Mouse (Mus musculus): ENCODE results near the gene Saa2. TPM values are rescaled to one million over a fixed set of nuclear protein-coding genes. Genes with fewer than 3 reads are reported as not detected.
"Not testable (repeated sequence)": the region's sequence is repeated elsewhere in the genome, so short reads cannot be mapped to it uniquely, and the experiment has no call there.

Saa2 gene
- not detected for polyA plus RNA-seq (2017; shearing (Covaris generic))

DNA sequence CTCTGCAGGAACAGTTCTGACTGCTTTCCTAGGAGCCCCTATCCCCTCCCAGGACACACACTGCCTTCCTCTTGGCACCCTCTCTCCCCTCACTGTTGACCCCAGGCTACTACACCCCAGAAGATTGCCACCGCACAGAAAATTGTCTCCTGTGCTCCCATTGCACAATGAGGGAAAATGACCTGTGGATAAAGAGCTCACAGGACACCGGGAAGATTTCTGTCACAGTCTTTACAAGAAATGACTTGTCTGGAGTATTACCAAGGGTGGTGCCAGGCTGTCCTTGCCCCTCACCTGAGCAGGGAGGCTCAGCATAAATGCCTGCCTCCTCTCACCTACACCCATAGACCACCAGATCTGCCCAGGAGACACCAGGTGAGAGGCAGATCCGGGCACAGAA is at the start of gene Saa2:
Gene Saa2 (plus strand): TSS at position 301 of the 400 bp plus-strand sequence.
- no peak for ATAC-seq

DNA sequence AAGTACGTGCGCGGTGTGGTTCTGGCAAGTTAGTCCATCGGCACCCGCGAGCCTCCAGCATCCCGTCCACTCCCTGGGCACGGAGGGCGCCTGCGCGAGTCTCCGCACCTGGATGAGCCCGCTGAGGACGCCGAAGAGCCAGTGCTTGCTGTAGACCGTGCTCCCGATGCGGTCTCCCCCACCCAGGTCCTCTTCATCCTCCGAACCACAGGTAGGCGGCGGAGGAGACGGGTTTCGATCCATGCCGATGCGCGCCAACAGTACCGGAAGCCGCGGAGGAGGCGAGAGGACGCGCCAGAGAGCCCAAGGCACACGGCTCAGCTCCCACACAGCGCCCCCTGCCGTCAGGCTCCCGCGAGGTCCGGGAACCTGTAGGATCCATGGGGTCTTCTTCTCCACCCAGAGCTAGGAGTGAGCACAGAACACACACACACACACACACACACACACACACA is 41.2 kb upstream of the Saa2 start, which contains the start of gene Saal1:
Gene Saal1 (minus strand): TSS at position 291 of the 455 bp plus-strand sequence.
- ATAC-seq, result peak; percentile 97

DNA sequence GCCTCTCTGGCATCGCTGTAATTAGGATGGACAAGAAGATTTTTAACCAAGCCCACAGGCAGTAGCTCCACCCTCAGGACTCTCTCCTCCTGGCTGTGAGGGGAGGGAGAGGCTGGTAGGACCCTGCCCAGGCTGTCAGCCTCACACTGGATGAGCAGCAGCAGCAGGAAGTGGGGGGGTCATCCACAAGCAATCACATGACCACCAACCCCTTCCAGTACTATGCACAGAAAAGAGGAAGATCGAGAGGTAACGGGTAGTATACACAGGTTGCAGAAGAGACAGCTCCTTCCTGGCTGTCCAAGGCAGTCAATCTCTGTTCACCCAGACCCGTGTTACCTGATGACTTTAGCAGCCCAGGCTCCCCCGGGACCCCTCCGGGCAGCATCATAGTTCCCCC is 39.3 kb upstream of the Saa2 start:
- ATAC-seq, result no peak

DNA sequence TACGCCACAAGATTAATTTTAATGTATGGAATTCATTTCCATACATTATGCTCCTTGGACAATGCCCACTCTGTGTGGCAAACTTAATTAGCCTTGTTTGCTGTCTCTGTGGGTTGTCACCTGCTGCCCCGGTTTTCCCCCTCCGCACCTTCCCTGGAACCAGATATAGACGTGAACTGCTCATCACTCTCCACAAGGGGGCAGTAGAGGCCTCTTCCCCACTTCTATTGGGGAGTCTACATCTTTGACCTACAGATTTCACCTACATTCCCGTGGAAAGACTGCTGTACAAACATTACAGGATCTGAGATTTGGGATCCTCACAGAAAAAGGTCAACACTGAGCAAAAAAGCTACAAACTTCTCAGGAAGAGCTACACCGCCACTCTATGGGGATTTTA is 37.1 kb upstream of the Saa2 start:
- peak; percentile 47 for ATAC-seq

DNA sequence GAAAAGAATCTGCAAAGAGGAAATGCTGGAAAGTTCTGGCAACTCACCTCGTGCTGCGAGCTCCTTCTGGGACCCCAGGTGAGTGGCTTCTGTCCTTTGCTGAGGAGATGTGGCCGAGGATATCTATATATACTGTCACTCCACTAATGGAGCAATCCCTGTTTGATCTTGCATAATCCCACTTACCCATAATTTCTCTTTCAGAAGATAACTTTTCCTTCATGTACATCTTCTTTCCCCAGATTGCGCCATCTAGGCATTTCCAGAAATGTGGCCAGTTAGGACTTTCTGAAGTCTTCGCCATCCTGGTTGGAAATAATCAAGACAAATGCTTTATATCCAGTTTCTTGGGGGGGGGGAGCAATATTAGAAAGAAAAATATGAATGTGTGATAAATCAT is 36.0 kb upstream of the Saa2 start, which contains the start of gene Saa3:
Gene Saa3 (minus strand): TSS at position 101 of the 400 bp plus-strand sequence.
- no peak for ATAC-seq

DNA sequence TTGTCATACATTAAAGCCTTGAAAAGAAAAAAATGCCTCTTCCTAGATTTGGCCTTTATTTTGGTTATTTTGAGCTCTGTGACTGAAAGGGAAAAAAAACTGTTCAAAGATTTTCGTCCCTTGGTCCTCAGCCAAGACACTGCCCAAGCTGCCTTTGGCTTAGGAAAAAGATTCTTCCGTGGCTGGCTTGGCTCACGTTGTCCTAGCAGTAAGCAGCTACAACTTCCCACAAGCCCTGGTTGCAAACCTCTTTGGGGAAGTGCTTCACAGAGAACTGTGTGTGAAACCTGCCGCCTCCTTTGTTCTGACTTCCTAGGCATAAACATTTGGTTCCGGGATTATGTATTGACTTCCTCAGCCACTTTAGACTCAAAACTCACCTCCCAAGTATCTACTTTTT is 34.7 kb upstream of the Saa2 start:
- ATAC-seq, result no peak

DNA sequence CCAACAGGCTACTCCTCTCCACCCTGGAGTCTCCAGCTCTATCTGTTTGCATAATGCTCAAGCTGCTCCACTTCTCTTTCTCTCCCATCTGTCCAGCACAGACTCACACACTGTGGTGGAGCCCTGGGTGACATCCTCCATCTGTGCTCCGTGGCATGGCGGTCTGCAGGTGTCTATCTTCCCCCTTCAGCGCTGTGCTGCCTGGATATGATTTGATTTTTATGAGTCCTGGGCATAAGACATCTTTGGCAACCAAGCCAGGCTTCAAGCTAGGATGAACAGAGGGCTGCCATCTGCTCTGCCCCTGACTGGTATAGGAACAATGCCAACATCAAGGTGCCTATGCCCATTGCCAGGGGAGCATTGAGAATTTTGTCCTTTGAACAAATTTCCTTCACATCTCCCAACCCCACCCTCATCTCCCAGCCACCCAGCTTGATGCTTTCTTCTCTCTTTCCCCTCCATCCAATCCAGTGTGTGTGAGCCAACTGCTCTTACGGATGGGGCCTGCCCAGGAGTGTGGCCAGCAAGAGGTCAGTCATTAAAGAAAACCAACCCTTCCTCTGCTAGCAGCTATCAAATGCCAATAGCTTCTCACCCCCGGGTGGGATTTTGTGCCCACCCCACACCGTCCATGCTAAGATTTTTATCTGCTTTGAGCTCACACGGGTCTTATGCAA is 32.9 kb upstream of the Saa2 start:
- no peak for ATAC-seq

DNA sequence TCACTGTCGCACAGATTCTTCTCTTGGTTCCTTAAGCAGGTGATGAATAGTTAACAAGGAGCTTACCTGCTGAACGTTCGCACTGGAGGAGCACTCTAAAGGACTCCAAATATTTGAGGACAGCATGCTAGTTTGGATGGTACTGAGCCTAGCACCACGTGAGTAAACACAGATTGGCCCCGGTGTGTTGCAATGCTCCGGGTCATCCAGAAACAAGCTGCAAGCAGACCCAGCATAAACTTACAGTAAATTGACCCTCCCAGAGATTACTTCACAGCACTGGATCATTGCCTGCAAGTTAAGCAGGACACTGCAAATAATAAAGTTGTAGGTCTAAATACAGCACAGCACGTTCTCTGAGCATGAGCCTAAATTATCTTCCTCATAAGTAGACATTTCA is 32.1 kb upstream of the Saa2 start:
- no peak for ATAC-seq

DNA sequence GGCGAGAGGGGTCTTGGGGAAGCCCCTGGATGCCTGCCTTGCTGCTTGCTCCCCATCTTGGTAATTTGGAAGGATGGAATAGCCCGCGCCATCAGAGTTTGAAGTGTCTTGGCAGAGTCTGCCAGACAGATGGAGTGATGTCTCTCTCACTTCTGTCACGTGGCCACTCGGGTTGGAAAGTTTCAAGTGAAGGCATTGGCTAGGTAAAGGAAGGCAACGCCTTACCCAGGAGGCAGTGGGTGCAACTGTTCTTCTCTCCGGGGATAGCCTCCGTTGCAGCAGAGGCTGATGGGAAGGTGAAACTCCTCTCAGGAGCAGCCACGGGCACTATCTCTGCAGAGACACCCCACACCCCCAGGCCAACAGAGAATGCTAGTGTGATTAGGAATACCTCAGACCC is 31.1 kb upstream of the Saa2 start:
- ATAC-seq, result no peak

DNA sequence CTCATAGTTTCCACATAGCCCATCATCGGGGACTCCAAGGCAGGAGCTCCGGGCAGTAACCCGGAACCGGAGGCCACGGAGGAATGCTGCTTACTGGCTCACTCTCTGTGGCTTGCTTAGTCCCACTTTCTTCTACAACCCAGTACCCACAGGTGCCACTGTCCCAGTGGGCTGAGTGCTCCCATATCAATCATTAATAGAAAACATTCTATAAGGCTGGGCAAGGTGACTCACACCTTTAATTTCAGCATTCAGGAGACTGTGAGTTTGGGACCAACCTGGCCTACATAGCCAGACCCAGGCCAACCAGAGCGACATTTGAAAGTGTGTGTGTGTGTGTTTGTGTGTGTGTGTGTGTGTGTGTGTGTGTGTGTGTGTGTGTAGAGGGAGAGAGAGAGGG is 28.2 kb upstream of the Saa2 start:
- ATAC-seq, result no peak

DNA sequence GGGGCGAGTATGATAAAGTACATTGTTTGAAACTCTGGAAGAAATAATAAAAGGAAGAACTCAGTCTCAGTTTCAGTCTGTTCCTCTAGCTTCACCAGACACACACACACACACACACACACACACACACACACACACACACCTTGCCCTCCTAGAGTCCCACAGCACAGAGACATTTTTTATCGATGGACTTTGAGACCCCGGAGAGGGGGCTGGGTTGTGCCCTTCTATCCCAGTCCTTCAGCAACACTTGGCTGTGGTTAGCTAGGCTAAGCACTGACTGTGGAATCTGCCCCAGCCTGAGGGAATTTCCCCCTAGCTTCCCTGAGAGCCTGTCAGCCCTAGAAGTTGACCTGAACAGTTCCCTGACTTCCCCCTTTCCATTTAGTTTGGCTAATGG is 27.7 kb upstream of the Saa2 start:
- no peak for ATAC-seq

DNA sequence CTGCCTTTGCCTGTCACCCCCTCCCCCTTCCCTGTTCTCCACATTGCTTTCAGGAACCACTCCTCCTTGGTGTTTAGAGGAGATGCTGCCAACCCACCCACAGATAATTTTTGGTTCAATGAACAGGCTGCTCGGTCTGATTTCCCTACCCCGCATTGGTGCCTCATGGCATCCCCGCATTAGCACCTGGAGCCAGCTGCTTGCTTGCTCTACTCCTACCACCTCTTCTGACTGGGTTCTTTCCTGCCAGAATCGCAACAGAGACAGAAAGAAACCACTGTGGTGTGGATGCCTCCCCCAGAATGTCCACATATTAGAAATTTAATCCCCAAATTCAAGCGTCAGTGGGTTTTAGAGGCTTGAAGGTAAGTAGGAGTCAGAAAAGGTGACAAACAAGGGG is 27.2 kb upstream of the Saa2 start:
- no peak for ATAC-seq

DNA sequence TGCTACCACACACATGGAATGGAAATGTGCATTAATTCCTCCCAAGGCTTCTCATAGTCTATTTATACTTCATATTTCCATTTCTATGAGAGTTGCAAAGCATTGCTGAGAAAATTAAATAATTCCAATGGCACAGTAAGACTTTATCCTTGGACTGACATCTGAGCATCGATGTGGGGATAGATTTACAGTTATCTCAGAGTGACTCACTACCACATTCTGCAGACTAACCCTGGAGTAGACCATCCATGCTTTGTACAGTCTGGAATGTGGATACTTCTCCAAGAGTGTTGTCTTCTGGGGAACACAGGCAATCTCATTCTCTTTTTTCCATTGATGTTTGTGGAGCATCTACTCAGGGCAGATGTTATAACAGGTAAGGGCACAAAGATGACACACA is 24.0 kb upstream of the Saa2 start:
- no peak for ATAC-seq

DNA sequence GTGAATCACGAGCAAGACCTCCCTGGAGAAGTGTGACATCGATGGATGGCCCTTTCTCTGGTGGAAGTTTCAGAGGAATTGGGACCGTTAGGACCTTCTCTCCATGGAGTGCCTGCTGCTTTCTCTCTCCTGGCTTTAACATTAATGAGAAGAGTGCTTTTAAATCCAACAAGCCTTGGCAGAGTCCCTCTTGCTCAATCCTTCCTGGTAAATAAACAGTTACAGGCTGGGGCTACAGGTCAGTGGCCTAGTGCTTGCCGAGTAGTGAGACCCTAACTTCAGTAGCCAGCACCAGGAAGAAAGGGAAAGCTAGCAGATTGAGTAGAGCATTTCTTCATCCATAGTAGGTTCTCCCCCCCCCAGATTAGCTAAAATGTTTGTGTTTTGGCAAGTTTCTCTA is 19.1 kb upstream of the Saa2 start, which contains the start of gene Saa4:
Gene Saa4 (minus strand): TSS at position 146 of the 400 bp plus-strand sequence.
- no peak for ATAC-seq

DNA sequence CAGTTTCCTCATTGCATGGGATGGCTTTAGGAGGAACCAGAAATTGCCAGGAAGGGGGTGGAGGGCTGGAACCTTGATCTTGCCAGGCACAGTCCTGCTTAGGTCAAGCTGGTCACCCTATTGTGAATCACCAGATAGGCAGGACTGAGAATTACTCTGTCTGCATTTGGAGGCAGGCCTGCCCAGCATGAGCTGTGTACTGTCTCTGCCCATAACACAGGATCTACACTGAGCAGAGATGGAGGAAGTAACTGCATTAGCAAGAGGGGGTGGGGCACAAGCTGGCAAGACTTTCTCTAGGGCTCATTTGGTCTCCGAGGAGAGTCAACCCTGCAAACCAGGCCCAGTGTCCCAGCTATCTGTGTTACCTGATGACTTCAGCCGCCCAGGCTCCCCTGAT is 16.6 kb upstream of the Saa2 start:
- ATAC-seq, result no peak

DNA sequence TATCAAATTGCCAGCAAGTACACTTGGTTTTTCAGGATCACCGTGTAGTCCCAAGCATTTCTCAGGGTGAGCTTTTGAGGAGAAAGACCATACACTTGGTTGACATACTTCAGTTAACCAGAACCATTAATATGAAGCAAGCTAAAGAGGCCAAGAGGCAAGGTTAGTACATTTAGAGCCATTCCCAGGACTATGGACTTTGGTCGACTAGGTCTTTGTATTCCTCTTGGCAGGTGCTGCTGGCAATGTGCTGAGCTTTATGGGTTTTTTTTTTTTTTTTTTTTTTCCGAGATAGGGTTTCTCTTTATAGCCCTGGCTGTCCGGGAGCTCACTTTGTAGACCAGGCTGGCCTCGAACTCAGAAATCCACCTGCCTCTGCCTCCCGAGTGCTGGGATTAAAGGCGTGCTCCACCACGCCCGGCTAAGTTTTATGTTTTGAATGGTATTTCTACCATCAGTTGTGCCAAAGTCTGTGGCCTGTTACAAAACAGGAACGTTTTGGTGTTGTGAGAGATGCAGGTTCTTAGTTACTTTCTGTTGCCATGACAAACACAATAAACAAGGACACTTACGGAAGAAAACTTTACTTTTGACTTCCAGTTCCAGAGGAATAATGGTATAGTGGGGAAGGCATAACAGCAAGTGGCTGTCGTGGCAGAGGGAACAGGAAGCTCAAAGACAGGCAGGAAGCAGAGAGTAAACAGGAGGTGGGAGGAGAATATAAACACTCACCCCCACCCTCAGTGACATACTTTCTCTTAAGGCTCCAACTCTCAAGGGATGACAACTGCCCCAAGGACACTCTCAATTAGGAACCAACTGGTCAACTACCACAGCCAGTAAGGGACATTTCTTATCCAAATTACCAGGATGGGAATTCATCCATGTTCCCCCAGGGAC is 12.8 kb upstream of the Saa2 start:
- no peak for ATAC-seq

DNA sequence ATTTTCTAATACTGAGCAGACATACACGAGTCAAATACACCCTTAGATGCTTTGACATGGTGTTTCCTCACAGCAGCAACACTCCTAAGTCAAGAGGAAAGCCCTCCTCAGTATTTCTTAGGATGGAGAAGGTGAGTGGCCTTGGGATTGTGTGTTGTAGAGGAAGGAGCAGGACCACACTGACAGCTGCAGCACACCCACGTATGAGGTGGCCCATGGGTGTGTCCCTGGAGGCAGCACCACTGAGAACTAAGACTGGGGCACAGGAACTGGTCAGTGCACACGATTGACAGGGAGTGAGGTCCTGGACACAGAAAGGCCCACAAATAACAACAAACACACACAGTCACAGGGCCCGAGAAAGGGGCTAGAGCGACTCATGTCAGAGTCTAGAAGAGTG is 11.5 kb upstream of the Saa2 start:
- not testable (repeated sequence) for ATAC-seq

DNA sequence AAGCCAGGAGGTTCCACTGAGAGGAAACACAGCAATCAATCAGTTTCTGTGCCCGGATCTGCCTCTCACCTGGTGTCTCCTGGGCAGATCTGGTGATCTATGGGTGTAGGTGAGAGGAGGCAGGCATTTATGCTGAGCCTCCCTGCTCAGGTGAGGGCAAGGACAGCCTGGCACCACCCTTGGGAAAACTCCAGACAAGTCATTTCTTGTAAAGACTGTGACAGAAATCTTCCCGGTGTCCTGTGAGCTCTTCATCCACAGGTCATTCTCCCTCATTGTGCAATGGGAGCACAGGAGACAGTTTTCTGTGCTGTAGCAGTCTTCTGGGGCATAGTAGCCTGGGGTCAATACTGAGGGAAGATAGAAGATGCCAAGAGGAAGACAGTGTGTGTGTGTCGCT is 8.7 kb upstream of the Saa2 start, which contains the start of gene Saa1:
Gene Saa1 (minus strand): TSS at position 101 of the 400 bp plus-strand sequence.
- ATAC-seq, result not testable (repeated sequence)

DNA sequence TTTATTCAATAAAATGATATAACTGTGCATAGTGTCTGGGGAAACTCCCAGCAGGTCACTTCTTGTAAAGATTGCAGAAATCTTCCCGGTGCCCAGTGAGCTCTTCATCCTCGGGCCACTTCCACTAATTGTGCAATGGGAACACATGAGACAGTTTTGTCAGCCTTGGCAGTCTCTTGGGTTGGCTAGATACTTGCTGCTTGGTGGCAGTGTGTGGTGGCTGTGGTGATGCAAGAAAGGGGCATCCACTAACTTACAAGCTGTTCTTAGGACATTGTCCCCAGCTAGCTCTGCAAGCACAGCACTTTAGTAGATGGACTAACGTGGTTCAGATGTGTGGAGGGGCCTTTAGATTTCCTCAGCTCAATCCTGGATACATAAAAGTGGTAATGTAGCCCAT is 5.8 kb upstream of the Saa2 start:
- ATAC-seq, result no peak

DNA sequence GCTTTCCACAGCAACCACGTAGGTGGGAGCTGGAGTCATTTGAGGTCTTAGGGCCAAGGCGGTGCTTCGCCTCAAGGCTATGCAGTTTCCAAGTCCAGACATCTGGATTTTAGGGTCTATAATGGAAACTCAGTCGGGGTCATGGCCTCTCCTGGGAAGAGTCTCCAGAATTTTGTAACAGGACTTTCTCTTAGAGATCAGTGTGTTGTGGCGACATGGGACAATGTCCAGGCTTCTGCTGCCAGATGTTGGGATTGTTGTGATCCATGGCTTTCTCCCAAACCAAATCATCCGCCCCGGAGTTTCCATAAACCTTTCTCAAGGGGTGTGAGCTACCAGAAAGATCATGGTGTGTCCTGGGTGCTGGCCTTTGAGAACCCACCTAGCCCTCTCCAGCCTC is 5.2 kb upstream of the Saa2 start:
- ATAC-seq, result no peak

DNA sequence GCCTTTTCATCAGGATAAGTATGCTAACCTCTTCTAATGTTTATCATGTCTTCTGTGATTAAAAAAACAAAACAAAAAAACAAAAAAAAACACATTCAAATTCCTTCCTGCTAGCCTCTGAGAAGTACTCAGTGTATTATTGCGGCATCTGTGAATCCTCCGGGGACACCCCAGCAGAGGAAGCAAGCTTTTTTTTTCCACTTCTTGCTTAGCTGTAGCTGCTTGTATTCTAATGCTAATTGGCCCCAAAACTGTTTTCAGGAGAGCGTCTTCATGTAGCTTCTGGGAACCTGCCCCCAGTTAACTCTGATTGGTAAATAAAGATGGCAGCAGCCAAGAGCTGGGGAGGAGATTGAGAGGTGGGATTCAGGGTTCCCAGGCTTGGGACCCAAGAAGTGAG is 3.1 kb upstream of the Saa2 start:
- ATAC-seq, result no peak

DNA sequence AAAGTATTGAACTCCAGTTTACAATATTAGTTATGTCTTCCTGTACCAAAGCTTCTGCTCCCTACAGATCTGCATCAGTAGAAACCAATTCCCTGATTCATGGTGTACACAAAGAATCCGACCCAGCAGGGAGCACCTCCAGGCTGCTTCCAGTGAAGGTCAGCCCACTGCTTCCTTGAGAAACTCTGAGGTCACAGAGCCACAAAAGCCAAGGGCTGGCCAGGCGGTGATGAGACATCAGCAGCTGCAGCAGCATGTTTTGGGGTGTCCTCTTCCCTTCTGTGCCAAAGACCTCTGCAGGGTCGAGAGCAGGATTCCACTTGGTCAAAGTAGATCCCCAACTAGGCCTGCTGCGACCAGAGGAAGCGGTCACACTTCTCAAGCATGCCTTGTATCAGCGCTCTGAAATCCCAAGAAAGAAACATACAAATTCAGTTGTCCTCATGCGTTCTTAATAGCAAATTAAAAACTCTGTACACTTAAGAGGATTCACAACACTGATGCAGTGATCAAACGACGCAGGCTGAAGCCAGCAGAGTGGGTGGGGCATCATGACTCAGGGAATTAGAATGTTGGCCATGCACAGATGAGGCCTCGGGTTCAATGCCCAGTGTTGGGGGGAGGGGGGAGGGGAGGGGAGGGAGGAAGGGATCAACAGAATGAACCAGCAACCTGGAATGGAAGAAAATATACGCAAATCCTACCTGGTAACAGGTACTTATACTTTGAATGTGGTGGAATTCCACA is 9.6 kb downstream of the Saa2 start:
- no peak for ATAC-seq

DNA sequence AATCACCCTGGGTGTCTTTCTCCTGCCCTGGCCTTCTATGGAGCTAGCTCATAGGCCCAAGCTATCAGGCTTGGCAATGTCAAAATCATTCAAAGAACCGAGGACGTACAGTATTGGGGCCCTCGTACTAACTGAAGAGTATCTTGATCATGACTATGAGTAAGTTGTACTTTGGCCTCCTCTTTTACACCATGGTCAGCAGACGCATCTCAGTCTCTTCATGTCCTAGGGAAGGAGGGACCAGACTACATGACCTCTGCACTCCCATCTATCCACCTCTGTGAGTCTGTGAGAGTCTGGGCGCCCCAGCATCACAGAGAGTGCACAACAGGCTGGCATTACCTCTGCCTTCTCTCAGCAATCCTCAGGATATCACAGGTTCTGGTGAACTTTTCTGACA is 11.0 kb downstream of the Saa2 start:
- no peak for ATAC-seq
